Mouse (Mus musculus) thymus, adult 2 months (tissue): ENCODE results near the gene Tcp10b. TPM values are rescaled to one million over a fixed set of nuclear protein-coding genes. Genes with fewer than 3 reads are reported as not detected.

Source experiments
- polyA plus RNA-seq: library from polyadenylated mRNA; depleted of rRNA; stranded (reverse); fragments of >200 nt; gene quantifications from 2 replicates; pipeline ENCODE4 v1.2.3, GENCODE M21; 2012; rRNA removed

Tcp10b gene
- polyA plus RNA-seq, 1 experiment, result 0.16 TPM

Other genes starting within 250 kb of the Tcp10b start
- gene Mas1, start 193.0 kb upstream of the Tcp10b start, polyA plus RNA-seq, result 0.28 and 0.66 TPM in 2 replicates
- gene Mrgprh, start 185.1 kb upstream of the Tcp10b start, polyA plus RNA-seq, result 0.24 TPM in 1 of 2 replicates, not detected in the other
- 1.8 and 2.1 TPM in 2 replicates for gene Pnldc1, start 150.9 kb upstream of the Tcp10b start, polyA plus RNA-seq
- 82.2 and 93.1 TPM in 2 replicates for gene Tcp1, start 145.4 kb upstream of the Tcp10b start, polyA plus RNA-seq
- 48.4 and 54.8 TPM in 2 replicates for gene Mrpl18, start 144.8 kb upstream of the Tcp10b start, polyA plus RNA-seq
- 0.19 and 0.37 TPM in 2 replicates for gene Acat3, start 120.5 kb upstream of the Tcp10b start, polyA plus RNA-seq
- 13.1 and 20.6 TPM in 2 replicates for gene Acat2, start 100.4 kb upstream of the Tcp10b start, polyA plus RNA-seq
- 31.1 and 31.2 TPM in 2 replicates for gene Wtap, start 66.9 kb upstream of the Tcp10b start, polyA plus RNA-seq
- gene Sod2, start 54.3 kb upstream of the Tcp10b start, polyA plus RNA-seq, result 256 and 263 TPM in 2 replicates
- gene Gpr31b, start 8.8 kb upstream of the Tcp10b start, polyA plus RNA-seq, result 0.16 and 0.36 TPM in 2 replicates
- 1.4 and 1.7 TPM in 2 replicates for gene Unc93a, start 70.7 kb downstream of the Tcp10b start, polyA plus RNA-seq
- gene Smok2a, start 160.1 kb downstream of the Tcp10b start, polyA plus RNA-seq, result not detected in 2 replicates
- not detected in 2 replicates for gene Smok2b, start 169.2 kb downstream of the Tcp10b start, polyA plus RNA-seq